Mouse (Mus musculus) granulocyte monocyte progenitor cell, adult 5-6 weeks (primary cell): Measurements from ENCODE around the gene Gm19935. TPM values are rescaled to one million over a fixed set of nuclear protein-coding genes. Genes with fewer than 3 reads are reported as not detected.

Experiments
- ATAC-seq: replicated peaks from 2 replicates; pipeline ENCODE4 v1.8.0; 2016; ENCODE audit warnings: mild to moderate bottlenecking, moderate TSS enrichment, inconsistent platforms; ENCODE audit not compliant: poor library complexity, severe bottlenecking
- total RNA-seq, 2 experiments: library from RNA; stranded (forward) in 1 of 2; stranded (reverse) in 1 of 2; fragments of 200-712, 200-1000 nt in 1 of 2; fragments of >200 nt in 1 of 2; fragmentation: Nextera tagmentation in 1 of 2; gene quantifications; 2 replicates each; pipeline ENCODE4 v1.2.3; 2014 to 2017

Gene Gm19935
- not detected in 2 replicates for total RNA-seq (2014; fragmentation: Nextera tagmentation)
- not detected in 2 replicates for total RNA-seq (2017)

GRCm38 (mm10) chr8:90817293-90817692 lies at the start of gene Gm19935:
TSS of gene Gm19935 (minus strand) at chr8:90817393.
- no peak for ATAC-seq

GRCm38 (mm10) chr8:90862038-90862437 lies 44.8 kb upstream of the Gm19935 start:
- 0 out of 2 replicates have a peak, but pooled peaks have one; percentile 6 for ATAC-seq

GRCm38 (mm10) chr8:90861266-90861944 lies 44.2 kb upstream of the Gm19935 start:
- peak; percentile 95 for ATAC-seq

GRCm38 (mm10) chr8:90858071-90858470 lies 40.9 kb upstream of the Gm19935 start:
- no peak for ATAC-seq

- ATAC-seq: no peak
Measured at GRCm38 (mm10) chr8:90856952-90857351, 39.8 kb upstream of the Gm19935 start.

- no peak for ATAC-seq
Measured at GRCm38 (mm10) chr8:90856171-90856570, 39.0 kb upstream of the Gm19935 start.

- peak; percentile 67 for ATAC-seq
Measured at GRCm38 (mm10) chr8:90854671-90855161, 37.5 kb upstream of the Gm19935 start.

- no peak for ATAC-seq
Measured at GRCm38 (mm10) chr8:90853971-90854670, 36.9 kb upstream of the Gm19935 start.

GRCm38 (mm10) chr8:90851544-90851943 lies 34.4 kb upstream of the Gm19935 start:
- ATAC-seq: no peak

- ATAC-seq: no peak
Measured at GRCm38 (mm10) chr8:90849462-90850050, 32.4 kb upstream of the Gm19935 start.

- ATAC-seq: peak; percentile 49; the same call in 1 of the 2 replicates
Measured at GRCm38 (mm10) chr8:90847980-90848379, 30.8 kb upstream of the Gm19935 start.

- no peak for ATAC-seq
Measured at GRCm38 (mm10) chr8:90844179-90844967, 27.2 kb upstream of the Gm19935 start.

- ATAC-seq: no peak
Measured at GRCm38 (mm10) chr8:90843127-90843526, 25.9 kb upstream of the Gm19935 start.

GRCm38 (mm10) chr8:90841321-90841720 lies 24.1 kb upstream of the Gm19935 start:
- peak; percentile 25; the same call in 1 of the 2 replicates for ATAC-seq

GRCm38 (mm10) chr8:90839725-90840714 lies 22.8 kb upstream of the Gm19935 start:
- peak; percentile 74 for ATAC-seq

- no peak for ATAC-seq
Measured at GRCm38 (mm10) chr8:90837440-90837839, 20.2 kb upstream of the Gm19935 start.

- ATAC-seq: peak; percentile 25
Measured at GRCm38 (mm10) chr8:90834321-90834672, 17.1 kb upstream of the Gm19935 start.

- peak; percentile 63 for ATAC-seq
Measured at GRCm38 (mm10) chr8:90833628-90834320, 16.6 kb upstream of the Gm19935 start.
